Mouse (Mus musculus): ENCODE data around the gene Pcp2.

DNA sequence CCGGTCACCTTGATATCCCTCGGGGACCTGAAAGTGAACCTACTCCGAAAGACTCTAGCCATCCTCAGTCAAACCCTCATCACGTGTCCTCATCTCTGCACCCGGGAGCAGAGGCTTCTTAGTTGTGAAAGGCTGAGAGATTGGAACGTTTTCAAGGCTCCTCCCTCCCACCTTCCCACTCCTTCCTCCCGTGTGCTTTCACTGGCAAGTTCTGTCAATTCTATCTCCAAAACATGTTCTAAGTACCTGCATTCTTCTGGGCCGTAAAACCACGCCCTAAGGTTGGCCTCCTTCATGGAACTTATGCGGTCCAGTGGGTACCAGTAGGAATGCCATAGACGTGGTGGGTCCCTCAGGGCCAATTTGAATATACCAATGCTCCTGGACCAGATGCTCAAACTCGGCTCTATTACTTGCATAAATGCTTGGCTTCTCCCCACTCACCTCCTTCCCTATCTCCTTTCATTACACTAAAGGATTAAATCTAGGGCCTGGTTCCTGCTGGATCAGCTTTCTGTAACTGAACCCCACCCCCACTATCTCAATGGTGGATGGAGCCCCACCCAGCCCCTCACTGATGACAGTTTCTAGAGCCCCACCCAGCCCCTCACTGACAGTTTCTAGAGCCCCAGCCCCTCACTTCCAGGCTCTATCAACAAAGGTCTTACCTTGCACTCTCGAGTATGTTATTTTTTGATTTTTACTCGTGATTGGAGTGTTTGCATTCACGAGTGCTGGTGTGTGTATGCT is 49.0 kb downstream of the Pcp2 start:
- TF ChIP-seq CTCF (IDR thresholded peaks at IDR 0.05; ENCODE audit: borderline replicate concordance, insufficient read depth, low read depth, low read length) (no peak), POLR2A (IDR thresholded peaks at IDR 0.05; ENCODE audit: borderline replicate concordance, insufficient read depth, low read length) (no peak)

Measured in cerebellum, adult 2 months (tissue).